Mouse (Mus musculus): ENCODE data around the gene Gm7544. TPM values are rescaled to one million over a fixed set of nuclear protein-coding genes. Genes with fewer than 3 reads are reported as not detected.
A peak's percentile ranks its signal among the peaks of the same experiment; 100 is the strongest.
"Not testable (repeated sequence)": the region's sequence is repeated elsewhere in the genome, so short reads cannot be mapped to it uniquely, and the experiment has no call there.

The Gm7544 gene
- not detected in 2 replicates for polyA plus RNA-seq (2015; fragmentation: Nextera tagmentation; extraction: Ambion mirVana)

GRCm38 (mm10) chr1:82955913-82956312 lies at the start of gene Gm7544:
TSS of gene Gm7544 (minus strand) at chr1:82956013.
- not testable (repeated sequence) for H3K36me3 ChIP-seq (ENCODE audit: control insufficient read depth, insufficient read depth, low read length); H3K9me3 ChIP-seq (ENCODE audit: control insufficient read depth, low read length); H3K4me2 ChIP-seq (ENCODE audit: low read depth, low read length); H3K27me3 ChIP-seq (ENCODE audit: control insufficient read depth, insufficient read depth, low read depth, low read length); ATAC-seq (ENCODE audit: low read depth); H3K9ac ChIP-seq (ENCODE audit: low read length); H3K4me3 ChIP-seq (ENCODE audit: low read length); H3K27ac ChIP-seq (ENCODE audit: low read length); H3K4me1 ChIP-seq (replicated peaks; ENCODE audit: control insufficient read depth, insufficient read depth, low read length)

GRCm38 (mm10) chr1:83000306-83000705 lies 44.5 kb upstream of the Gm7544 start, which contains the start of gene Gm47959:
TSS of gene Gm47959 (plus strand) at chr1:83000548.
- H3K4me1 ChIP-seq (replicated peaks; ENCODE audit: control insufficient read depth, insufficient read depth, low read length); H3K4me2 ChIP-seq (ENCODE audit: low read depth, low read length); H3K4me3 ChIP-seq (ENCODE audit: low read length); H3K36me3 ChIP-seq (ENCODE audit: control insufficient read depth, insufficient read depth, low read length); H3K9ac ChIP-seq (ENCODE audit: low read length); H3K27me3 ChIP-seq (ENCODE audit: control insufficient read depth, insufficient read depth, low read depth, low read length); H3K9me3 ChIP-seq (ENCODE audit: control insufficient read depth, low read length); ATAC-seq (ENCODE audit: low read depth); H3K27ac ChIP-seq (ENCODE audit: low read length): not testable (repeated sequence)
- 97% methylated on average over 6 of the region's 9 CpGs for WGBS

GRCm38 (mm10) chr1:82993947-82994346 lies 38.1 kb upstream of the Gm7544 start:
- 84% methylated on average over 3 of the region's 3 CpGs for WGBS
- no peak overlapping the region for H3K4me2 ChIP-seq (ENCODE audit: low read depth, low read length)
- no peaks in the 10 kb centered on the region for H3K27me3 ChIP-seq (ENCODE audit: control insufficient read depth, insufficient read depth, low read depth, low read length)
- H3K4me3 ChIP-seq (ENCODE audit: low read length) = no peak overlapping the region
- no peak for ATAC-seq (ENCODE audit: low read depth)
- no peaks in the 10 kb centered on the region for H3K9me3 ChIP-seq (ENCODE audit: control insufficient read depth, low read length)
- no peak overlapping the region for H3K27ac ChIP-seq (ENCODE audit: low read length)
- no peaks in the 10 kb centered on the region for H3K36me3 ChIP-seq (ENCODE audit: control insufficient read depth, insufficient read depth, low read length)
- no peaks in the 10 kb centered on the region for H3K4me1 ChIP-seq (replicated peaks; ENCODE audit: control insufficient read depth, insufficient read depth, low read length)
- H3K9ac ChIP-seq (ENCODE audit: low read length) = no peak overlapping the region

GRCm38 (mm10) chr1:82992093-82992492 lies 36.3 kb upstream of the Gm7544 start:
- 86% methylated on average over 6 of the region's 6 CpGs for WGBS
- Histone ChIP-seq H3K9ac (ENCODE audit: low read length) (no peak overlapping the region), H3K4me3 (ENCODE audit: low read length) (no peak overlapping the region), H3K36me3 (ENCODE audit: control insufficient read depth, insufficient read depth, low read length) (no peaks in the 10 kb centered on the region), H3K27me3 (ENCODE audit: control insufficient read depth, insufficient read depth, low read depth, low read length) (no peaks in the 10 kb centered on the region), H3K4me1 (replicated peaks; ENCODE audit: control insufficient read depth, insufficient read depth, low read length) (no peaks in the 10 kb centered on the region), H3K27ac (ENCODE audit: low read length) (no peak overlapping the region), H3K9me3 (ENCODE audit: control insufficient read depth, low read length) (no peaks in the 10 kb centered on the region), H3K4me2 (ENCODE audit: low read depth, low read length) (no peak overlapping the region)
- ATAC-seq (ENCODE audit: low read depth) = no peak

GRCm38 (mm10) chr1:82991596-82991995 lies 35.8 kb upstream of the Gm7544 start:
- no peaks in the 10 kb centered on the region for H3K4me1 ChIP-seq (replicated peaks; ENCODE audit: control insufficient read depth, insufficient read depth, low read length)
- H3K27ac ChIP-seq (ENCODE audit: low read length) = no peak overlapping the region
- H3K27me3 ChIP-seq (ENCODE audit: control insufficient read depth, insufficient read depth, low read depth, low read length) = no peaks in the 10 kb centered on the region
- no peak overlapping the region for H3K4me3 ChIP-seq (ENCODE audit: low read length)
- H3K9ac ChIP-seq (ENCODE audit: low read length) = no peak overlapping the region
- H3K4me2 ChIP-seq (ENCODE audit: low read depth, low read length) = no peak overlapping the region
- no peaks in the 10 kb centered on the region for H3K9me3 ChIP-seq (ENCODE audit: control insufficient read depth, low read length)
- H3K36me3 ChIP-seq (ENCODE audit: control insufficient read depth, insufficient read depth, low read length) = no peaks in the 10 kb centered on the region
- 71% methylated on average over 3 of the region's 3 CpGs for WGBS
- ATAC-seq (ENCODE audit: low read depth) = no peak

GRCm38 (mm10) chr1:82991062-82991461 lies 35.2 kb upstream of the Gm7544 start:
- Histone ChIP-seq H3K27me3 (ENCODE audit: control insufficient read depth, insufficient read depth, low read depth, low read length) (no peaks in the 10 kb centered on the region), H3K9me3 (ENCODE audit: control insufficient read depth, low read length) (no peaks in the 10 kb centered on the region), H3K4me2 (ENCODE audit: low read depth, low read length) (no peak overlapping the region), H3K4me3 (ENCODE audit: low read length) (no peak overlapping the region), H3K27ac (ENCODE audit: low read length) (no peak overlapping the region), H3K36me3 (ENCODE audit: control insufficient read depth, insufficient read depth, low read length) (no peaks in the 10 kb centered on the region), H3K4me1 (replicated peaks; ENCODE audit: control insufficient read depth, insufficient read depth, low read length) (no peaks in the 10 kb centered on the region), H3K9ac (ENCODE audit: low read length) (no peak overlapping the region)
- 60% methylated on average over 4 of the region's 4 CpGs for WGBS
- ATAC-seq (ENCODE audit: low read depth) = no peak

DNA sequence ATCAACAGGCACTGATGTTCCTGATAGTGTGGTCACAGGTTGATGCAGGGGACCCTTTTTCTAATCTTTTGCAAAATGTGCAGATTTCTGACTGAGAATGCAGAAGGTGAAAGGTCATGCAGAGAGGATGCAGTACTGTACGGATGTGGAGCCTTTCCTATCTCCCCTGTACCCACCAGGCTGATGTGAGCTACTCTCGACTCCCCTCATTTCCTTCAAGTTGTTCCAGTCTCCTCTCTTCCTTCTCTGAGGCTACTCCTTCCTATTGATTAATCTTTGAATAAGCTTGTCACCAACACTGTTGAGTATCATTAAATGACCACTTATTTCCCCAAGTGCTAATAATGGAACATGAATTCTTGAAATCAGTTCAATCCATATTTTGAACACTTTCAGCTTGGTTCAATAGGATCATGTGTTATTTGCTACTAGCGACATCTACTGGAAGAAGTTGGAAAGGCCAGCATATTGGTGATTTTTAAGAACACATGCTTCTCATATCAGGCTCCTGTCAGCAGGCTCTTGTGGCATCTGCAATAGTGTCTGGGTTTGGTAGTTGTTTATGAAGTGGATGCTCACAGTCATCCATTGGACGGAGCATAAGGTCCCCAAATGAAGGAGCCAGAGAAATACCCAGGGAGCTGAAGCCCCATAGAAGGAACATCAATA lies 31.9 kb upstream of the Gm7544 start:
- Histone ChIP-seq H3K4me1 (replicated peaks; ENCODE audit: control insufficient read depth, insufficient read depth, low read length) (no peaks in the 10 kb centered on the region), H3K27ac (ENCODE audit: low read length) (no peak overlapping the region), H3K9ac (ENCODE audit: low read length) (no peak overlapping the region), H3K27me3 (ENCODE audit: control insufficient read depth, insufficient read depth, low read depth, low read length) (no peaks in the 10 kb centered on the region), H3K4me3 (ENCODE audit: low read length) (no peak overlapping the region), H3K4me2 (ENCODE audit: low read depth, low read length) (no peak overlapping the region), H3K36me3 (ENCODE audit: control insufficient read depth, insufficient read depth, low read length) (no peaks in the 10 kb centered on the region), H3K9me3 (ENCODE audit: control insufficient read depth, low read length) (peaks cover 5% of the 10 kb centered on the region)
- 22% methylated on average over 4 of the region's 4 CpGs for WGBS
- ATAC-seq (ENCODE audit: low read depth) = 0 out of 2 replicates have a peak, but pooled peaks have one; percentile 34

GRCm38 (mm10) chr1:82986738-82987137 lies 30.9 kb upstream of the Gm7544 start:
- whole genome bisulfite sequencing = 84% methylated on average over 6 of the region's 6 CpGs
- no peaks in the 10 kb centered on the region for H3K36me3 ChIP-seq (ENCODE audit: control insufficient read depth, insufficient read depth, low read length)
- H3K27me3 ChIP-seq (ENCODE audit: control insufficient read depth, insufficient read depth, low read depth, low read length) = no peaks in the 10 kb centered on the region
- H3K9ac ChIP-seq (ENCODE audit: low read length) = no peak overlapping the region
- no peak overlapping the region for H3K27ac ChIP-seq (ENCODE audit: low read length)
- H3K4me1 ChIP-seq (replicated peaks; ENCODE audit: control insufficient read depth, insufficient read depth, low read length) = no peaks in the 10 kb centered on the region
- H3K9me3 ChIP-seq (ENCODE audit: control insufficient read depth, low read length) = peaks cover 5% of the 10 kb centered on the region
- ATAC-seq (ENCODE audit: low read depth) = no peak
- no peak overlapping the region for H3K4me2 ChIP-seq (ENCODE audit: low read depth, low read length)
- H3K4me3 ChIP-seq (ENCODE audit: low read length) = no peak overlapping the region

DNA sequence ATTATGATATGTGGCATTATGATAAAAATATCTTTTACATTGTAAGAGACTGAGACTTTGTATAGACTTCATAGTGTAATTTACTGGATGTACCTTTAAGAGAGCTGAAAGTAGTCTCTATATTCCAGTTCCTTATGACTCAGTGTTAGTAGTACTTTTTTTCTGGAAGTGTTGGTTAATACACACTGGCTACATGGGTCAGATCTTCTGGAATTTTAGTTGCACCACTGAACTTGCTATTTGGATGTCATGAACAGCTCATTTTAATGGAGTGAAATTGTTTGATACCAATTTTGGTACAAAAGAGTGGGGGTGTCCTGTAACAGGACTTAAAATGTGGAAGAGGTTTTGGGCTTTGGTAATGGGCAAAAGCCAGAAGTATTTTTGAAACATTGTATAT lies 22.0 kb upstream of the Gm7544 start:
- no peak for ATAC-seq (ENCODE audit: low read depth)
- Histone ChIP-seq H3K9me3 (ENCODE audit: control insufficient read depth, low read length) (no peaks in the 10 kb centered on the region), H3K27ac (ENCODE audit: low read length) (no peak overlapping the region), H3K4me3 (ENCODE audit: low read length) (no peak overlapping the region), H3K27me3 (ENCODE audit: control insufficient read depth, insufficient read depth, low read depth, low read length) (no peaks in the 10 kb centered on the region), H3K4me1 (replicated peaks; ENCODE audit: control insufficient read depth, insufficient read depth, low read length) (no peaks in the 10 kb centered on the region), H3K36me3 (ENCODE audit: control insufficient read depth, insufficient read depth, low read length) (no peaks in the 10 kb centered on the region), H3K4me2 (ENCODE audit: low read depth, low read length) (no peak overlapping the region), H3K9ac (ENCODE audit: low read length) (no peak overlapping the region)

DNA sequence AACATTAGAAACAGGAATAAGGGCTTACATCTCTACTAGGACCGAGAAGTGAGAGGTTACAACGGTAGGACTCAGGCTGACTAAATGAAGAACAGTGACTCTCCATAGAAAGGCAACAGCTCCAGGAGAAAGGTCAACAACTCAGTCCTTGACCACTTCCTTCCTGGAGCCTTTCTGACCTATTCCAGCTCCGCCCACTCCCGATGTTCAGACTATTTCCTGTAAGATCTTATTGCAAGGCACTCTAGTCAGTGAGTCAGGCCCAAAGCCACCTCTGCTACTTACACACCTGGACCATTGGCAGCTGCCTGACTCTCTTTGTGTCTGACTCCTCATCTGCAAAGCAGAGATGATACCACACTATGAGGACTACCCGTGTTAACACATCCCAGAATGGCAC lies 19.9 kb upstream of the Gm7544 start:
- Histone ChIP-seq H3K27me3 (ENCODE audit: control insufficient read depth, insufficient read depth, low read depth, low read length) (no peaks in the 10 kb centered on the region), H3K4me2 (ENCODE audit: low read depth, low read length) (no peak overlapping the region), H3K9ac (ENCODE audit: low read length) (no peak overlapping the region), H3K4me3 (ENCODE audit: low read length) (no peak overlapping the region), H3K36me3 (ENCODE audit: control insufficient read depth, insufficient read depth, low read length) (no peaks in the 10 kb centered on the region), H3K27ac (ENCODE audit: low read length) (no peak overlapping the region), H3K9me3 (ENCODE audit: control insufficient read depth, low read length) (no peaks in the 10 kb centered on the region), H3K4me1 (replicated peaks; ENCODE audit: control insufficient read depth, insufficient read depth, low read length) (peaks cover 5% of the 10 kb centered on the region; the same call in 1 of the 2 replicates)
- no peak for ATAC-seq (ENCODE audit: low read depth)
- 65% methylated on average over 5 of the region's 5 CpGs for WGBS

All from lung, embryonic 16.5 days (tissue).